Mouse (Mus musculus) CH12.LX (cell line): Measurements from ENCODE around the gene Cdh4. TPM values are rescaled to one million over a fixed set of nuclear protein-coding genes. Genes with fewer than 3 reads are reported as not detected.

Source experiments
- DNase-seq: peaks from one replicate; pipeline ENCODE4 v3.0.0-alpha.2; 2013; ENCODE audit errors: extremely low read depth
- H3K27ac ChIP-seq: 2 replicates; pipeline ENCODE4 v1.5.1; 2012; ENCODE audit warnings: low read depth, mild to moderate bottlenecking, control low read depth, moderate library complexity; ENCODE audit not compliant: insufficient read depth
- H3K27me3 ChIP-seq: replicated peaks from 2 replicates; pipeline ENCODE3; 2012; ENCODE audit warnings: inconsistent platforms
- H3K36me3 ChIP-seq, 2 experiments: replicated peaks in 1 of 2; 2 replicates each; pipeline versions ENCODE3 to v1.6.1; 2012; ENCODE audit warnings: inconsistent platforms in 1 of 2, low read length in 1 of 2, mild to moderate bottlenecking in 1 of 2, mixed read lengths in 1 of 2, moderate library complexity in 1 of 2; ENCODE audit not compliant: control insufficient read depth in 1 of 2, insufficient read depth in 1 of 2
- H3K4me1 ChIP-seq, 2 experiments: 2 replicates each; pipeline ENCODE4 v1.6.1; 2012; ENCODE audit warnings: inconsistent platforms in 1 of 2, moderate library complexity in 1 of 2; ENCODE audit not compliant: insufficient read depth in 2 of 2, control insufficient read depth in 1 of 2
- H3K4me2 ChIP-seq: 2 replicates; pipeline ENCODE4 v1.6.1; 2012; ENCODE audit warnings: low read depth, mild to moderate bottlenecking, control low read depth; ENCODE audit not compliant: poor library complexity, insufficient read depth, severe bottlenecking
- H3K4me3 ChIP-seq, 3 experiments: fragments of 150-350 bp in 1 of 3; sonication (generic) in 1 of 3; replicated peaks in 1 of 3; 2 replicates each; pipeline versions ENCODE3 to v1.5.1; 2011 to 2012; ENCODE audit warnings: low read depth in 2 of 3, low read length in 2 of 3, mild to moderate bottlenecking in 2 of 3, moderate library complexity in 2 of 3, control low read depth in 1 of 3, improper control_type of control experiment in 1 of 3, inconsistent platforms in 1 of 3, mixed read lengths in 1 of 3; ENCODE audit not compliant: poor library complexity in 1 of 3
- H3K79me2 ChIP-seq: replicated peaks from 2 replicates; pipeline ENCODE4 v1.6.1; 2012; ENCODE audit warnings: mild to moderate bottlenecking, moderate library complexity; ENCODE audit not compliant: control insufficient read depth, poor library complexity, insufficient read depth, severe bottlenecking; ENCODE audit errors: extremely low read depth
- H3K9ac ChIP-seq: 2 replicates; pipeline ENCODE4 v1.6.1; 2012; ENCODE audit warnings: low read depth, mild to moderate bottlenecking, control low read depth, moderate library complexity; ENCODE audit not compliant: insufficient read depth
- H3K9me3 ChIP-seq: replicated peaks from 2 replicates; pipeline ENCODE3; 2012; ENCODE audit warnings: low read length, inconsistent platforms, mixed read lengths
- BHLHE40 ChIP-seq: IDR thresholded peaks from 2 replicates; pipeline ENCODE4 v1.6.1; 2011; ENCODE audit warnings: mild to moderate bottlenecking, low read depth, low read length, improper control_type of control experiment
- CTCF ChIP-seq, 2 experiments: IDR thresholded peaks in 1 of 2; conservative IDR thresholded peaks in 1 of 2; 2 replicates each; pipeline ENCODE4 v1.5.1; 2011 to 2012; ENCODE audit warnings: low read depth in 2 of 2, low read length in 2 of 2, improper control_type of control experiment in 1 of 2, inconsistent platforms in 1 of 2, mild to moderate bottlenecking in 1 of 2, moderate library complexity in 1 of 2
- E2F4 ChIP-seq: IDR thresholded peaks from 2 replicates; pipeline ENCODE4 v1.6.1; 2011; ENCODE audit warnings: low read depth, low read length, improper control_type of control experiment; ENCODE audit not compliant: insufficient replicate concordance
- EP300 ChIP-seq: IDR thresholded peaks from 2 replicates; pipeline ENCODE4 v1.6.1; 2011; ENCODE audit warnings: low read length, improper control_type of control experiment
- MAFK ChIP-seq: IDR thresholded peaks from 2 replicates; pipeline ENCODE4 v1.6.1; 2011; ENCODE audit warnings: low read length, improper control_type of control experiment; ENCODE audit not compliant: insufficient replicate concordance
- MAX ChIP-seq: IDR thresholded peaks from 2 replicates; pipeline ENCODE4 v1.6.1; 2011; ENCODE audit warnings: low read length, improper control_type of control experiment
- MAZ ChIP-seq: IDR thresholded peaks from 2 replicates; pipeline ENCODE4 v1.6.1; 2012; ENCODE audit warnings: low read depth, mild to moderate bottlenecking, inconsistent platforms, low read length, improper control_type of control experiment, moderate library complexity
- MEF2A ChIP-seq: IDR thresholded peaks from 2 replicates; pipeline ENCODE4 v1.6.1; 2014; ENCODE audit warnings: low read depth, mild to moderate bottlenecking, inconsistent platforms, low read length, improper control_type of control experiment, borderline replicate concordance
- MYC ChIP-seq: IDR thresholded peaks from 2 replicates; pipeline ENCODE4 v1.6.1; 2011; ENCODE audit warnings: low read depth, mild to moderate bottlenecking, improper control_type of control experiment, low read length
- NELFE ChIP-seq: IDR thresholded peaks from 2 replicates; pipeline ENCODE4 v1.6.1; 2011; ENCODE audit warnings: low read depth, low read length, improper control_type of control experiment
- PAX5 ChIP-seq: IDR thresholded peaks from 2 replicates; pipeline ENCODE4 v1.6.1; 2012; ENCODE audit warnings: low read length, inconsistent platforms, mixed read lengths
- POLR2AphosphoS2 ChIP-seq: IDR thresholded peaks from 2 replicates; pipeline ENCODE4 v1.6.1; 2011; ENCODE audit warnings: low read depth, low read length, improper control_type of control experiment
- RAD21 ChIP-seq: IDR thresholded peaks from 2 replicates; pipeline ENCODE4 v1.6.1; 2011; ENCODE audit warnings: low read depth, mild to moderate bottlenecking, low read length, improper control_type of control experiment, moderate library complexity
- RCOR1 ChIP-seq: conservative IDR thresholded peaks from 2 replicates; pipeline ENCODE4 v1.6.1; 2012; ENCODE audit warnings: low read depth, mild to moderate bottlenecking, inconsistent platforms, low read length, improper control_type of control experiment
- SIN3A ChIP-seq: IDR thresholded peaks from 2 replicates; pipeline ENCODE4 v1.6.1; 2012; ENCODE audit warnings: low read length, improper control_type of control experiment, inconsistent platforms
- SMC3 ChIP-seq: IDR thresholded peaks from 2 replicates; pipeline ENCODE4 v1.6.1; 2011; ENCODE audit warnings: low read depth, low read length, improper control_type of control experiment
- TBP ChIP-seq: conservative IDR thresholded peaks from 2 replicates; pipeline ENCODE4 v1.6.1; 2011; ENCODE audit warnings: low read depth, low read length, improper control_type of control experiment
- TCF12 ChIP-seq: IDR thresholded peaks from 2 replicates; pipeline ENCODE4 v1.6.1; 2014; ENCODE audit warnings: low read depth, mild to moderate bottlenecking, inconsistent platforms, low read length, improper control_type of control experiment
- ZMIZ1 ChIP-seq: IDR thresholded peaks from 2 replicates; pipeline ENCODE4 v1.6.1; 2012; ENCODE audit warnings: low read depth, mild to moderate bottlenecking, inconsistent platforms, low read length, improper control_type of control experiment
- dilution Hi-C: fragments of 300-500 bp; cut with MboI; formaldehyde crosslinking; loops from 2 replicates; pipeline ENCODE4 v1.14.3; 2020; ENCODE audit warnings: low sequenced_read_pairs; ENCODE audit not compliant: extremely low pct_unique_long_range_greater_than_20kb, extremely low pct_ligation_motif_present
- in situ Hi-C: fragments of 300-500 bp; cut with MboI; formaldehyde crosslinking; loops from 3 replicates; pipeline ENCODE4 v1.14.3; 2019; ENCODE audit warnings: low sequenced_read_pairs, low pct_ligation_motif_present, low pct_unique_long_range_greater_than_20kb, mixed read lengths
- polyA plus RNA-seq: library from polyadenylated mRNA; unstranded; fragments of >175 nt; gene quantifications from 2 replicates; pipeline ENCODE4 v1.2.1, GENCODE M21; 2012; ENCODE audit warnings: low read depth; ENCODE audit not compliant: insufficient read length
- total RNA-seq, 2 experiments: library from RNA; depleted of rRNA; stranded (reverse); fragments of 300-350 nt in 1 of 2; fragments of >200 nt in 1 of 2; gene quantifications; 2 replicates each; pipeline ENCODE4 v1.2.3; 2012 to 2014

The Cdh4 gene
- total and polyA plus RNA-seq, 3 experiments = not detected

DNA sequence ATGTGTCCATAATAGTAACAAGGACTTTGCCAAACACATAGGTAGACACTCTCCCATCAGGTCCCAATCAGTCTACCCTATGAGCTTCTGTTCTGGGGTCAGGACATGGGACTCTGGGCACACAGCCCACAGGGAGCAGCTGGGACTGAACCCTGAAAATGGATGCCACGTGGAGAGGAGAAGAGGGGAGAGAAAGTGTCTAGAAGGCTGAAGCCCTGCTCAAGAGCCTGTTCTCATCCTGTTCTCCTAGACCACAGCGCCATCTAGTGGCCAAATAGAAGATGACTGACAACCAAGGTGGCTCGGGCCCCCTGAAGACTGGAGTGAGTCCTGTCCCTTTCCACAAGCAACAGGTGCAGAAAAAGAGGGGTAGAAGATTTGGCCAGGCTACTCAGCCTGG lies 432.9 kb downstream of the Cdh4 start:
- in situ Hi-C loops (loop anchor here (25.0 kb wide), 1 partner anchor 1313 kb away; no protein-coding TSS in a partner anchor), dilution Hi-C loops (no loop called here)
- Histone ChIP-seq H3K79me2 (no peaks in the 10 kb centered on the region), H3K4me1 (no peaks in the 10 kb centered on the region), H3K27ac (no peak overlapping the region), H3K4me2 (no peak overlapping the region), H3K9ac (no peak overlapping the region), H3K9me3 (no peaks in the 10 kb centered on the region), H3K4me3 (no peak overlapping the region), H3K27me3 (peaks cover 56% of the 10 kb centered on the region), H3K36me3 (no peaks in the 10 kb centered on the region)
- peak; percentile 81 for DNase-seq
- peak; percentile 58; the same call in 1 of the 2 replicates for TF ChIP-seq MYC
- no peak for TF ChIP-seq BHLHE40
- TF ChIP-seq RCOR1 = no peak
- TF ChIP-seq SIN3A = no peak
- no peak for TF ChIP-seq PAX5
- peak; percentile 92 for TF ChIP-seq RAD21
- TF ChIP-seq CTCF (conservative IDR thresholded peaks at IDR 0.05 in 1 of 2, IDR thresholded peaks at IDR 0.05 in 1 of 2; ENCODE audit: low read depth in 2 of 2, low read length in 2 of 2) = peak; percentile 75 to 89
- TF ChIP-seq SMC3 = peak; percentile 63
- TF ChIP-seq, all 38 proteins: peak for 4

DNA sequence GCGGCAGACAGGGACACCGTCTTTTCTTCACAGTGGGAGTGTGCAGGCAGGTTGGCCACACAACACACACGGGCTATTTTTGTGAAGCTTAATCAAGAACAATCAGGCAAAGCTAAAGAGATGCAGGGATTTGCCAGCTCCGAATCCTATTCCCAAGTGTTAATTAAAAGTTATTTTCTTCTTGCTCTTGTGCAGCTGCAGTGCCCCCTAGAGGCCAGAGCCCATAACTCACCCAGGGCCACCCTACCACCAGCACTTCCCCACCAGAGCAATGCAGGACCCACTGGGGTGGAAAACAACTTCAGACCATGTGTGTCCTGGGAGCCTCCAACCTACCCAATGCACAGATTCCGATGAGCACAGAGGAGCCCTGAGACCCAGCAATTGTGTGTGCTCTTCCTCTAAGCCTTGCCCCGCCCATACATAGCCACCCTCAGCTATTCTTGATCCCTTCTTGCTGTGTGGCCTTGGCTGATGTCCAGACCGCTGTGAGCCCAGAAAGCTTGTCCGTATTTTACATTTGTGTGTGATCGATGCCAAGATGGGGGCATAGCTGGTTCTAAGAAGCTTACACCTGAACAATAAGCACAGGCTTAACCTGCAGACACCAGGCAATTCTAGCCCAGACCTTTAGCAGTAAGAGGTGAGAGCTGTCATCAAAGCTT lies 435.5 kb downstream of the Cdh4 start:
- Histone ChIP-seq H3K4me2 (no peak overlapping the region), H3K27ac (no peak overlapping the region), H3K9me3 (no peaks in the 10 kb centered on the region)
- DNase-seq = peak; percentile 39
- TF ChIP-seq ZMIZ1 (no peak), CTCF (conservative IDR thresholded peaks at IDR 0.05 in 1 of 2, IDR thresholded peaks at IDR 0.05 in 1 of 2; ENCODE audit: low read depth in 2 of 2, low read length in 2 of 2) (peak; percentile 72 to 76), RAD21 (peak; percentile 38), TBP (no peak)
- TF ChIP-seq, all 38 proteins: peak for 2
- H3K36me3 ChIP-seq = no peaks in the 10 kb centered on the region
- dilution Hi-C loops = no loop called here
- H3K4me3 ChIP-seq = no peak overlapping the region
- in situ Hi-C loops = loop anchor here (25.0 kb wide), 1 partner anchor 1315 kb away; no protein-coding TSS in a partner anchor
- no peaks in the 10 kb centered on the region for H3K79me2 ChIP-seq
- H3K27me3 ChIP-seq = peaks cover 49% of the 10 kb centered on the region
- no peaks in the 10 kb centered on the region for H3K4me1 ChIP-seq
- no peak overlapping the region for H3K9ac ChIP-seq

GRCm38 (mm10) chr2:179884561-179884960 lies 442.3 kb downstream of the Cdh4 start:
- Histone ChIP-seq H3K27me3 (peaks cover 42% of the 10 kb centered on the region), H3K9me3 (no peaks in the 10 kb centered on the region), H3K79me2 (no peaks in the 10 kb centered on the region), H3K4me2 (no peak overlapping the region), H3K36me3 (no peaks in the 10 kb centered on the region), H3K4me1 (peaks cover 3 to 8% of the 10 kb centered on the region in 2 experiments), H3K27ac (no peak overlapping the region), H3K9ac (no peak overlapping the region), H3K4me3 (no peak overlapping the region)
- in situ Hi-C loops (loop anchor here (10.0 to 25.0 kb wide), 2 partner anchors 60 to 1322 kb away; no protein-coding TSS in a partner anchor), dilution Hi-C loops (no loop called here)
- no peak for DNase-seq
- TF ChIP-seq BHLHE40 (no peak), MAZ (no peak), TCF12 (no peak), E2F4 (no peak), POLR2AphosphoS2 (no peak), MAFK (no peak), NELFE (no peak), MAX (no peak), MEF2A (no peak), EP300 (no peak), RAD21 (no peak)
